Mouse (Mus musculus) small intestine, adult 2 months (tissue): ENCODE data around the gene Mrps27. TPM values are rescaled to one million over a fixed set of nuclear protein-coding genes. Genes with fewer than 3 reads are reported as not detected.

Experiments used
- H3K27ac ChIP-seq: fragments of 200-500 bp; 2 replicates; pipeline ENCODE4 v1.5.1; 2012; ENCODE audit warnings: low read depth, low read length, control low read depth, inconsistent platforms; ENCODE audit not compliant: insufficient read depth
- H3K27me3 ChIP-seq: fragments of 200-500 bp; 2 replicates; pipeline ENCODE4 v1.6.1; 2012; ENCODE audit warnings: mild to moderate bottlenecking, moderate library complexity, low read length, inconsistent platforms; ENCODE audit not compliant: control insufficient read depth, insufficient read depth
- H3K36me3 ChIP-seq: fragments of 200-500 bp; 2 replicates; pipeline ENCODE4 v1.6.1; 2012; ENCODE audit warnings: mild to moderate bottlenecking, low read length, control low read depth, inconsistent platforms; ENCODE audit not compliant: control insufficient read depth, insufficient read depth
- H3K4me1 ChIP-seq: fragments of 200-500 bp; 2 replicates; pipeline ENCODE4 v1.6.1; 2012; ENCODE audit warnings: low read length, inconsistent platforms, mixed read lengths; ENCODE audit not compliant: control insufficient read depth, insufficient read depth, insufficient read length
- H3K4me3 ChIP-seq: fragments of 200-500 bp; 2 replicates; pipeline ENCODE4 v1.5.1; 2012; ENCODE audit warnings: low read depth, mild to moderate bottlenecking, control low read depth, inconsistent platforms, low read length, moderate library complexity
- CTCF ChIP-seq: fragments of 200-500 bp; IDR thresholded peaks from 2 replicates; pipeline ENCODE4 v1.5.1; 2012; ENCODE audit warnings: low read depth, mild to moderate bottlenecking, control low read depth, inconsistent platforms, low read length, moderate library complexity, mixed read lengths; ENCODE audit not compliant: insufficient replicate concordance, insufficient read length; ENCODE audit errors: extremely low read depth
- POLR2A ChIP-seq: fragments of 200-500 bp; IDR thresholded peaks from 2 replicates; pipeline ENCODE4 v1.6.1; 2012; ENCODE audit warnings: low read depth, mild to moderate bottlenecking, control low read depth, inconsistent platforms, low read length, moderate library complexity
- WGBS: fragments of 180-500 bp; shearing (Covaris S2); methylation state at CpG from one replicate; pipeline ENCODE4 v1.1.7; 2018; 5-methylcytosine and 5-hydroxymethylcytosine counted together
- polyA plus RNA-seq: library from polyadenylated mRNA; depleted of rRNA; stranded (reverse); fragments of >200 nt; gene quantifications from 2 replicates; pipeline ENCODE4 v1.2.3, GENCODE M21; 2012

The Mrps27 gene
- polyA plus RNA-seq, 1 experiment = 7.8 TPM

DNA sequence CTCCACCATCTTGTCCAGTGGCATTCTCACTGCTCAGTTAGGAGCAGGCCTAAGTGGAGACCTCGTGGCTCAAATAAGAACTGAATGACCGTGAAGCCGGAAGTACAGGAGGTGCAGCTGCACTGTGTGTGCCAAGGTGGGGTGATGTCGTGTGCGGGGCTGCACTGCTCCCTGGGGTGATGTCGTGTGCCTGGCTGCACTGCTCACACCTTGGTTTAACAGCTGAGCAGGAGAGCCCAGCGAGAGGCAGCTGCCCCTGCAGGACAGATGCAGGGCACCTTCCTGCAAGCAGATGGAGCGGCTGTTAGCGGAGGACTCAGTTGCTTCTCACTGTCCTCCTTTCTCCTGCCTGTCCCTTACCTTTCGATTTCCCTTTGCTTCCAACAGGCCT is 69.8 kb downstream of the Mrps27 start:
- Histone ChIP-seq H3K4me1 (no peaks in the 10 kb centered on the region), H3K4me3 (no peak overlapping the region), H3K27me3 (no peaks in the 10 kb centered on the region), H3K36me3 (peaks cover 29% of the 10 kb centered on the region), H3K27ac (no peak overlapping the region)
- TF ChIP-seq POLR2A (no peak), CTCF (no peak)
- 86% methylated on average over 10 of the region's 10 CpGs for WGBS

- Histone ChIP-seq H3K36me3 (peaks cover 19% of the 10 kb centered on the region), H3K4me3 (no peak overlapping the region), H3K27ac (no peak overlapping the region), H3K27me3 (no peaks in the 10 kb centered on the region), H3K4me1 (no peaks in the 10 kb centered on the region)
- TF ChIP-seq CTCF = no peak
- TF ChIP-seq POLR2A = no peak
- 85% methylated on average over 9 of the region's 9 CpGs for WGBS
Measured at GRCm38 (mm10) chr13:99416601-99417000, 72.0 kb downstream of the Mrps27 start.

GRCm38 (mm10) chr13:99423581-99423980 is 79.0 kb downstream of the Mrps27 start:
- Histone ChIP-seq H3K36me3 (no peaks in the 10 kb centered on the region), H3K4me3 (no peak overlapping the region), H3K27ac (no peak overlapping the region), H3K27me3 (no peaks in the 10 kb centered on the region), H3K4me1 (no peaks in the 10 kb centered on the region)
- TF ChIP-seq POLR2A (no peak), CTCF (no peak)
- 82% methylated on average over 13 of the region's 13 CpGs for WGBS

DNA sequence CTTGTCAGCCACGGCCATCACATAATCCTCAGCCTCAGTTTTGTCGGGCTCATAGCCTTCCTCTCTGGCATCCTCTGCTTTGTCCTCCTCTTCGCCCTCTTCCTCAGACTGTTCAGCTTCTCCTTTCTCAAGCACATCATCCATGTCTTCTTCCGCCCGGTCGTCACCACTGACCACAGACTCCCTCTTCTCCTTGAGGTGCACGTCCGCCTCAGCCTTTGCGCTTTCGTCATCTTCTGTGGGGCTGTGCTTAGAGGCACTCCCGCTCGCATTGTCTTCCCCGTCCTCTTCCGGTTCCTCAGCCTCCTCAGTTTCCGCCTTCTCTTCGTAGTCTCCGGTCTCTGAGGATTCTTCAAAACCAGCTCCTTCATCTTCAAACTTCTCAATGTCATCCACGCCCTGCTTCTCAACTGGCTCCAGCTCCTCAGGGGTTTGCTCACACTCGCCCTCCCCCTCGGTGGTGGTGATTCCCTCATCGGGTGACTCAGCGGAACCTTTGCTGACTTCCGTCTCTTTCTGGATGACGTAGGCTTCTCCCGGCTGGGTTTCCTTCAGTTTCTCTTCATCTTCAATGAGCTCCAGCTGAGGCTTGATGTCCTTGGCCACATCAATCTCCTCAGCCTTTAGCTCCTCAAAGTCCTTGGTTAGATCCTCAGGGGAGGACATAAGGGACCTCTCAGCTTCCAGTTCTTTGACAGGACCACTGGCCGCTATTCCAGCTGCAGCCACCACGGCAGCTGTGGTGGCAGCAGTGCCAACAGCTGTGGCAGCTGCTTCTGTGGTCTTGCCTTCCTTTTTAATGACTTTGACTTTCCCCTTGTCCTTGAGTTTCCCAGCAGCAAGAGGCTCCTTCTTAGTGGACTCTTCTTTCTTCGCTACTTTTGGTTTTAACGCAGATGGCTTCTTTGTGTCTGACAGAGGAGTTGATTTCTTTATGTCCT is 88.8 kb downstream of the Mrps27 start:
- no peak overlapping the region for H3K27ac ChIP-seq
- no peaks in the 10 kb centered on the region for H3K36me3 ChIP-seq
- TF ChIP-seq CTCF = no peak
- TF ChIP-seq POLR2A = no peak
- no peaks in the 10 kb centered on the region for H3K27me3 ChIP-seq
- 90% methylated on average over 29 of the region's 29 CpGs for WGBS
- H3K4me1 ChIP-seq = no peaks in the 10 kb centered on the region
- H3K4me3 ChIP-seq = no peak overlapping the region

DNA sequence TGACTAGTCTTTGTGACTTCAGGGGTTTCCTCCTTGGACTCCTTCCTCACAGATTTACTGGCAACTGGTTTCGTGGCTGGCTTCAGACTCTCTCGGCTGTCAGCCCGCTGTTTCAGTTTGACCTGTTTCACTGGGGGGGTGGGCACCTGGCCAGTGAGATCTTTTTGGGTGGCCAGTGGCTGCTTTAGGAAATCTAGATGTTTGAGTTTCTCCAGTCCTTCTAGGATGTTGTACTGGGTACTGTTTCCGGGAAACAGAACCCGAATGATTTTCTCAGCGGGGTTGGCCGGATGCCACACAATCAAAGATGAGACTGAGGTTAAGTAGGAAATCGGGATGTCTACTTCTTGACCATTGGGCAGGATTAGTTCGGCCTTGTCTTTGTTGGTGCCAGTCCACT is 89.9 kb downstream of the Mrps27 start:
- no peaks in the 10 kb centered on the region for H3K27me3 ChIP-seq
- TF ChIP-seq CTCF = no peak
- TF ChIP-seq POLR2A = no peak
- H3K36me3 ChIP-seq = no peaks in the 10 kb centered on the region
- no peaks in the 10 kb centered on the region for H3K4me1 ChIP-seq
- no peak overlapping the region for H3K27ac ChIP-seq
- 93% methylated on average over 9 of the region's 9 CpGs for whole genome bisulfite sequencing
- no peak overlapping the region for H3K4me3 ChIP-seq

DNA sequence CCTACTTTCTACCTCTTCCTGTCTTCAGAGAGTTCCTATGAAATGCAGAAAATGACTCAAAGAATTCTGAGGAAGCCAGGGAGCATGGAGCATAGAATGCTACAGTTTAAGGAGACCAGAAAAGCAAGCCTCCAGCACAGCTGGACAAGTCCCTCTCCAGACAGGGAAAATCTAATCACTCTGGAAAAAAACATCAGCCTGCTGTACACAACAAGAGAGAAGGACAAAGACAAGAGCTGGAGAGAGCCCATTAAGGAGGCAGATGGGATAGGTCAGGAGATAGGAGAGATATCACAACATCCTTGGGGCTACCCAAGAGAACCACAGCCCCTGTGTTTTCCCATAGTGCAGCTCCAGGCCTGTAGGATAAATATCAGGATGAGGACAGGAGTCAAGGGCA is 92.5 kb downstream of the Mrps27 start:
- Histone ChIP-seq H3K27me3 (no peaks in the 10 kb centered on the region), H3K4me1 (no peaks in the 10 kb centered on the region), H3K36me3 (no peaks in the 10 kb centered on the region), H3K27ac (no peak overlapping the region), H3K4me3 (no peak overlapping the region)
- TF ChIP-seq POLR2A (no peak), CTCF (no peak)

DNA sequence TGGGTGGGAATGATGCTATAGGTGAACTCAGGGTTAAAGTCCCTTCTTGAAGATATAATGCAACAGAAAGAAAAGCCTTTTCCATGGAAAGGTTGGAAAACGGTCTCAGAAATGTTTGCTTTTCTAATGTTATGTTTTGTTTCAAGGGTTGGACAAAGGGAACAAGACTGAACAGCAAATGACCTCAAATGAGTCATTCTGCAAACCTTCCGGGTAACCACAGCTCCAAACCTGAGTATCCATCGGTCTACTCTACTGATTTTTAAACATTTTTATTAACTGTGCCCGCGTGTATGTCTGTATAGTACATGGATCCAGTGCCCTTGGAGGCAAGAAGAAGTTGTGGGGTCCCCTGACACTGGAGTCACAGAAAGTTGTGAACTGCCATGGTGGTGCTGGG is 94.8 kb downstream of the Mrps27 start:
- Histone ChIP-seq H3K27ac (no peak overlapping the region), H3K36me3 (no peaks in the 10 kb centered on the region), H3K27me3 (no peaks in the 10 kb centered on the region), H3K4me3 (no peak overlapping the region), H3K4me1 (no peaks in the 10 kb centered on the region)
- TF ChIP-seq CTCF (no peak), POLR2A (no peak)
- WGBS = 80% methylated on average over 5 of the region's 5 CpGs
